Mouse (Mus musculus) liver, postnatal 0 days (tissue): ENCODE measurements at regions not wholly inside any gene's neighbourhood (a gene's known extent, or its start where the extent isn't known, plus 50 kb on each side); places are given as distances from the start of the nearest gene placed in this dataset.

Source experiments
- ATAC-seq: fragments of 200-750 bp; cut with Nextera tagmentation; 2 replicates; pipeline ENCODE4 v1.8.0; 2017; ENCODE audit warnings: mild to moderate bottlenecking, moderate library complexity
- DNase-seq: peaks from one replicate; pipeline ENCODE4 v3.0.0-alpha.2; 2016
- H3K27ac ChIP-seq: fragments of 300-500 bp; sonication (generic); 2 replicates; pipeline ENCODE4 v1.5.1; 2014; ENCODE audit warnings: antibody characterized with exemption, moderate library complexity, mild to moderate bottlenecking, low read depth
- H3K27me3 ChIP-seq: fragments of 300-500 bp; sonication (generic); 2 replicates; pipeline ENCODE4 v1.6.1; 2014; ENCODE audit warnings: low read length, control low read depth, mixed read lengths; ENCODE audit not compliant: insufficient read depth
- H3K36me3 ChIP-seq: fragments of 300-500 bp; sonication (generic); replicated peaks from 2 replicates; pipeline ENCODE4 v1.6.1; 2014; ENCODE audit warnings: mild to moderate bottlenecking, control low read depth, low read length, moderate library complexity, mixed read lengths; ENCODE audit not compliant: insufficient read depth
- H3K4me1 ChIP-seq: fragments of 300-500 bp; sonication (generic); 2 replicates; pipeline ENCODE4 v1.6.1; 2014; ENCODE audit warnings: antibody characterized with exemption, mild to moderate bottlenecking, control low read depth; ENCODE audit not compliant: insufficient read depth
- H3K4me2 ChIP-seq: fragments of 300-500 bp; sonication (generic); 2 replicates; pipeline ENCODE4 v1.6.1; 2014; ENCODE audit warnings: low read depth, mild to moderate bottlenecking, low read length, moderate library complexity, mixed read lengths
- H3K4me3 ChIP-seq: fragments of 300-500 bp; sonication (generic); 2 replicates; pipeline ENCODE4 v1.5.1; 2014; ENCODE audit warnings: low read depth, low read length
- H3K9ac ChIP-seq: fragments of 300-500 bp; sonication (generic); replicated peaks from 2 replicates; pipeline ENCODE4 v1.6.1; 2014; ENCODE audit warnings: mild to moderate bottlenecking, moderate library complexity
- H3K9me3 ChIP-seq: fragments of 300-500 bp; sonication (generic); 2 replicates; pipeline ENCODE4 v1.6.1; 2016; ENCODE audit warnings: mild to moderate bottlenecking, control low read depth, low read length, mixed read lengths
- CTCF ChIP-seq: sonication (generic); IDR thresholded peaks from 2 replicates; pipeline ENCODE4 v1.5.1; 2016; ENCODE audit warnings: antibody characterized with exemption, low read depth
- EP300 ChIP-seq: IDR thresholded peaks from 2 replicates; pipeline ENCODE4 v1.6.1; 2016; ENCODE audit warnings: antibody characterized with exemption, low read depth, mild to moderate bottlenecking
- WGBS: fragments of 180-500 bp; shearing (Covaris S2); extraction: QIAGEN DNeasy Blood & Tissue Kit; methylation state at CpG from one replicate; pipeline ENCODE4 v1.1.7; 2014; ENCODE audit not compliant: insufficient replicate concordance; 5-methylcytosine and 5-hydroxymethylcytosine counted together

- Histone ChIP-seq H3K4me3 (no peak overlapping the region), H3K4me2 (no peak overlapping the region), H3K27ac (no peak overlapping the region), H3K9me3 (no peaks in the 10 kb centered on the region), H3K4me1 (no peaks in the 10 kb centered on the region), H3K27me3 (no peaks in the 10 kb centered on the region), H3K9ac (no peak overlapping the region), H3K36me3 (no peaks in the 10 kb centered on the region)
- no peak for TF ChIP-seq EP300
- TF ChIP-seq CTCF = no peak
- no peak for ATAC-seq
- DNase-seq = no peak
- 69% methylated on average over 9 of the region's 9 CpGs for WGBS
Measured at GRCm38 (mm10) chr5:117040878-117041277, 75.0 kb downstream of the Suds3 start.

DNA sequence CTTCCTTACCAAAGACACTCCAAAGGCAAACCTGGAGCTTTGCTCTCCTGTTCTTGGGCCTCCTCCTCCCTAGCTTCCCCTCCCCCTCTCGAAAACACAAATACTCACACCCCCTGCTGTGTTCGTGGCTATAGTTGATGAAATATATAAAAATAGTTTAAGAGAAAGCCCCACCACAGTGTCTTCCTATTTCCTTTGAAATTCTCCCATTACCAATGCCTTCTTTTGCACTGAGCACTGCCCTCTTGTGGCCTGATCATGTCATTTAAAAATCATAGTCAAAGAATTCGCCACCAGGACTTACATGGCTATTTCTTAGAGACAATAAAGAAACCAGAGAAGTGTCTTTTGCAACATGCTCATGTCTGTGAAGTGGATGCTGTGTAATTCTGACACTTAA, 78.7 kb downstream of the Suds3 start:
- 24% methylated on average over 3 of the region's 3 CpGs for WGBS
- no peak overlapping the region for H3K4me2 ChIP-seq
- H3K4me3 ChIP-seq = no peak overlapping the region
- TF ChIP-seq CTCF = peak; percentile 51
- no peak for TF ChIP-seq EP300
- DNase-seq (no peak), ATAC-seq (no peak)
- H3K9me3 ChIP-seq = no peaks in the 10 kb centered on the region; the same call in 1 of the 2 replicates
- H3K9ac ChIP-seq = no peak overlapping the region
- no peaks in the 10 kb centered on the region for H3K4me1 ChIP-seq
- no peak overlapping the region for H3K27ac ChIP-seq
- no peaks in the 10 kb centered on the region for H3K36me3 ChIP-seq
- H3K27me3 ChIP-seq = no peaks in the 10 kb centered on the region

GRCm38 (mm10) chr5:117032130-117032529, 83.8 kb downstream of the Suds3 start:
- no peak for TF ChIP-seq CTCF
- no peak for TF ChIP-seq EP300
- no peak for ATAC-seq
- 76% methylated on average over 10 of the region's 10 CpGs for WGBS

DNA sequence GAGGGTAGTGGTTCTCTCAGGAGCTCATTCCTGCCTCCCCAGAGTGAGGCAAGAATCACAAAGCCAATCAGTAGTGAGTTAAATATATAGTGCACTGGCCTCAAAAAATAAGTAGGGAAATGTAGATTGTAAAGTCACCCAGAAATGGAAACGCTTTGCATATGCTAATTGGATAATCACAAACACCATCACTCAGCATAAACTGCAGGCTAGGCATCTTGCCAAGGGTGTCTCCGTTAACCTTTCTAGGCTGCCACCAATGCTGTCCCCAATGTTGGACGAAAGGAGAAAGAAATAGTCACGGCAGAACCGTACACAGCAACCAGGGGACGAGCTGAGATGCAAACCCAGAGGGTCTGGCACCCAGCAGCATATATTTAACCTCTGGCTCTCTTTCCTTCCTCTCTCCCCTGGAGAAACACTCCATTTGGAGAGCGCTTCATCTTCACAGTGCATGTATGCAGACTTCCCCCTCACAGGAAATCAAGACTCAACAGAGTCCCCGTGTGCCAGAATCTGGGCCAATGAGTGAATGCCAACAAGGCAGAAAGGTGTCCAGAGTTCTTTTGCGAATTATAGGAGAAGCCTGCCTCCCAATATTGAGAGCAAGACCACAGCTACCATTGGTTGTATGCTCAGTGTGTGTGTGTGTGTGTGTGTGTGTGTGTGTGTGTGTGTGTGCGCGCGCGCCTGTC, 90.1 kb downstream of the Suds3 start:
- no peak overlapping the region for H3K27ac ChIP-seq
- H3K4me2 ChIP-seq = no peak overlapping the region
- TF ChIP-seq EP300 = no peak
- TF ChIP-seq CTCF = no peak
- DNase-seq (no peak), ATAC-seq (no peak)
- H3K9me3 ChIP-seq = no peaks in the 10 kb centered on the region
- H3K4me1 ChIP-seq = no peaks in the 10 kb centered on the region
- no peaks in the 10 kb centered on the region for H3K36me3 ChIP-seq
- H3K27me3 ChIP-seq = no peaks in the 10 kb centered on the region
- 82% methylated on average over 13 of the region's 13 CpGs for WGBS
- no peak overlapping the region for H3K9ac ChIP-seq
- no peak overlapping the region for H3K4me3 ChIP-seq

More at GRCm38 (mm10) chr5:117032130-117032529, 83.8 kb downstream of the Suds3 start:
- no peaks in the 10 kb centered on the region for H3K27me3 ChIP-seq
- H3K9me3 ChIP-seq = no peaks in the 10 kb centered on the region; the same call in 1 of the 2 replicates
- no peak overlapping the region for H3K4me2 ChIP-seq
- no peak overlapping the region for H3K4me3 ChIP-seq
- no peak for DNase-seq
- no peaks in the 10 kb centered on the region for H3K36me3 ChIP-seq
- no peaks in the 10 kb centered on the region for H3K4me1 ChIP-seq
- H3K9ac ChIP-seq = no peak overlapping the region
- no peak overlapping the region for H3K27ac ChIP-seq

DNA sequence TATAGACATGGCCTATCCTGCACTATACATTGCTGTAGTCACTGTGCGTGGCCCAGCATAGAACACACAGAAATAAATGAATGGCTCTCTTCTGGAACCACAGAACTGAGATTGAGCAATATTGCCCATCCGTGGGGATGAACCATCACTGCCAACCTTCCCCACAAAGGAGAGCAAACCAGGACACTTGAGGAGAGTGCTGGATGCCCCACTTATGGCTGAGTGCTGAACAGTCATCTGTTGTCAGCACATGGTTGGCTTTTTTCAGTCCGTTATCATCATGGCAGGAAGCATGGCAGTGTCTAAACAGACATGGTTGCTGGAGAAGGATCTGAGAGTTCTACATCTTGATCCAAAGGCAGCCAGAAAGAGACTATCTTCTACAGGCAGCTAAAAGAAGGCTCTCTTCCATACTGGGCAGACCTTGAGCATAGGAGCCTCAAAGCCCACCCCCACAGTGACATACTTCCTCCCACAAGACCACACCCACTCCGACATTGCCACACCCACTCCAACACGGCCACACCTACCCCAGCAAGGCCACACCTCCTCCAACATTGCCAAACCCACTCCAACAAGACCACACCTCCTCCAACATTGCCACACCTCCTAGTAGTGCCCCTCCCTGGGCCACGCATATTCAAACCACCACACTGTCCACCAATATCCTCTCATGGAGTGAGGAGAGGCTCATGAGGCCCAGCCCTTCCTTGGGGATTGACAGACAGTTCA, 97.3 kb downstream of the Suds3 start:
- ATAC-seq (no peak), DNase-seq (no peak)
- 72% methylated on average over 6 of the region's 6 CpGs for WGBS
- Histone ChIP-seq H3K27me3 (no peaks in the 10 kb centered on the region), H3K9me3 (no peaks in the 10 kb centered on the region), H3K4me2 (no peak overlapping the region), H3K4me3 (no peak overlapping the region), H3K4me1 (no peaks in the 10 kb centered on the region), H3K27ac (no peak overlapping the region), H3K36me3 (no peaks in the 10 kb centered on the region), H3K9ac (no peak overlapping the region)
- no peak for TF ChIP-seq CTCF
- TF ChIP-seq EP300 = no peak

- Histone ChIP-seq H3K27ac (no peak overlapping the region), H3K4me1 (no peaks in the 10 kb centered on the region), H3K36me3 (no peaks in the 10 kb centered on the region), H3K9me3 (peaks cover 4% of the 10 kb centered on the region; the same call in 1 of the 2 replicates), H3K9ac (no peak overlapping the region), H3K27me3 (no peaks in the 10 kb centered on the region), H3K4me3 (no peak overlapping the region), H3K4me2 (no peak overlapping the region)
- 84% methylated on average over 7 of the region's 7 CpGs for WGBS
- TF ChIP-seq CTCF = no peak
- DNase-seq (no peak), ATAC-seq (no peak)
Measured at GRCm38 (mm10) chr5:117011128-117011527, 104.8 kb downstream of the Suds3 start.
